Mouse (Mus musculus): ENCODE data around the gene Acss3. TPM values are rescaled to one million over a fixed set of nuclear protein-coding genes. Genes with fewer than 3 reads are reported as not detected.

Gene Acss3
- total and polyA plus RNA-seq, 2 experiments from 2014 or later, result 0.89 to 2.8 TPM

DNA sequence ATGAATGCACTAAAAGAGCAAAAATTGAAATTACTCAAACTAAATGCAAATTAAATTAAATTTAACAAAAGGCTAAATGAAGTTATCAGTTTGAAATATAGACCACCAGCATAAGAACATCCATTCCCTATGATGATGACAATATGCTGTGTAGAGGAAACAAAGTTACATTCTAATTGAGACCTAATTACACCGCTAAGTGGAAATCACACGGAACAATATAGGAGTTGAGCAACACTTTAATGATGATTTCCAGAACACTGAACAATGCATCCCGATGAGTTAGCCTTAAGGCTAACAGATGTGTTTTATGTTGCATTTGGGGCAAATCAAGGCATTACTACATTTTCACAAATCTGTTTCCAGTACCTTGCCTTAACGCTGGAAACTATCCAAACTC is 99.2 kb downstream of the Acss3 start:
- no peak for TF ChIP-seq CTCF (IDR thresholded peaks at IDR 0.05; ENCODE audit: low read depth)
- Histone ChIP-seq H3K27me3 (ENCODE audit: insufficient read depth, low read length) (no peaks in the 10 kb centered on the region), H3K9me3 (ENCODE audit: low read length) (no peaks in the 10 kb centered on the region), H3K36me3 (ENCODE audit: insufficient read depth, low read length) (no peaks in the 10 kb centered on the region), H3K9ac (replicated peaks; ENCODE audit: low read length) (no peak overlapping the region), H3K27ac (no peak overlapping the region), H3K4me1 (ENCODE audit: insufficient read depth, low read length) (no peaks in the 10 kb centered on the region), H3K4me2 (ENCODE audit: low read depth, low read length) (no peak overlapping the region), H3K4me3 (ENCODE audit: low read length) (no peak overlapping the region)
- WGBS, result 81% methylated on average over 4 of the region's 4 CpGs
- ATAC-seq (no peak), DNase-seq (ENCODE audit: low spot score) (no peak)

GRCm38 (mm10) chr10:107021118-107021517 is 102.3 kb downstream of the Acss3 start:
- Histone ChIP-seq H3K36me3 (ENCODE audit: insufficient read depth, low read length) (no peaks in the 10 kb centered on the region), H3K27me3 (ENCODE audit: insufficient read depth, low read length) (no peaks in the 10 kb centered on the region), H3K4me3 (ENCODE audit: low read length) (no peak overlapping the region), H3K9me3 (ENCODE audit: low read length) (no peaks in the 10 kb centered on the region), H3K4me2 (ENCODE audit: low read depth, low read length) (no peak overlapping the region), H3K4me1 (ENCODE audit: insufficient read depth, low read length) (no peaks in the 10 kb centered on the region), H3K9ac (replicated peaks; ENCODE audit: low read length) (no peak overlapping the region), H3K27ac (no peak overlapping the region)
- no peak for ATAC-seq
- TF ChIP-seq CTCF (IDR thresholded peaks at IDR 0.05; ENCODE audit: low read depth), result no peak
- 77% methylated on average over 5 of the region's 5 CpGs for WGBS
- DNase-seq (ENCODE audit: low spot score), result no peak

DNA sequence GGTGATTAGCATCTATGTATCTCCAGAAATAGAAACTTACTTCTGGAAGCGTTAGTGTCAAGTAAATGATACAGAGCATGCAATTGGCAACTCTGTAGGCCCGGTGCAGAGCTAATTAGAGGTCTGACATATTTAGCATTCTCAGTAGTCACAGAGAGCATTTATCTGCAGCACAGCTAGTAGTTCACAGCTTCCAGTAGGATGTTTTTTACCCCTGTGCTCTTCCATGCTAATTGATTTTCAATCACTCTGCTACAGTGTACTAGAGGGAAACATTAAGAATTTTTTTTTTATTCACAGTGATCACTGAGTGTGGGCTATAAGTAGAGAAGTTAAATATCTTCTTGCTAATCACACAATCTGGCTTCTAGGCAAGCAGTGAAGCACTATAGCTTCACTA is 112.3 kb downstream of the Acss3 start:
- H3K9me3 ChIP-seq (ENCODE audit: low read length), result no peaks in the 10 kb centered on the region
- TF ChIP-seq CTCF (IDR thresholded peaks at IDR 0.05; ENCODE audit: low read depth), result no peak
- H3K4me3 ChIP-seq (ENCODE audit: low read length), result no peak overlapping the region
- no peaks in the 10 kb centered on the region for H3K27me3 ChIP-seq (ENCODE audit: insufficient read depth, low read length)
- DNase-seq (ENCODE audit: low spot score) (peak; percentile 8), ATAC-seq (no peak)
- H3K27ac ChIP-seq, result no peak overlapping the region
- no peak overlapping the region for H3K4me2 ChIP-seq (ENCODE audit: low read depth, low read length)
- H3K36me3 ChIP-seq (ENCODE audit: insufficient read depth, low read length), result no peaks in the 10 kb centered on the region
- no peak overlapping the region for H3K9ac ChIP-seq (replicated peaks; ENCODE audit: low read length)
- no peaks in the 10 kb centered on the region for H3K4me1 ChIP-seq (ENCODE audit: insufficient read depth, low read length)
- WGBS, result 58% methylated on average over 2 of the region's 2 CpGs

DNA sequence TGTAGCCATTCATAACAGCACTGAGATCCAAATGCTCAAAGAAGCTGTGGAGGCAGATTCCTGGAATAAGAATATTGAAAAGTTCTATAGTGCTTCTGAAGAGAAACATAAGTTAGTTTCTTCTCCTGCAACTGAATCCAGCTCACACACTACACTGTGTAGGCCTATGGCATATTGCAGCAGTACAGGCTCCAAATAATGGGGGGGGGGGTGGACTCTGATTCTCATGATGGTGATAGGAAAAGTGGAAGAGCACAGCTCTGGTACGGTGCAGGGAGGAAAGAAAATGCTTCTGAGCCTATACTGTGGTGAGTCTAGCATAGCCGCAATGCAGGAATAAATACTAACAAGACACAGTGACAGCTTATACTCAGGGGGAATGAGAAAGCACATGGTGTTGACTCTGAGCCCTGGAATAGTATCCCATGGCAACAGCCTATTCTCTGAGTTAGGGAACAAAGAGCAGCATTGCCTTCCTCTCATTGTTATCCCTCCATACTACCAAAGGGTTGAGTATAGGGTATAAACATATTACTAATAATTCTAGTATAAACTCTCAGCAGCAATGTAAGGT is 125.3 kb downstream of the Acss3 start:
- Histone ChIP-seq H3K36me3 (ENCODE audit: insufficient read depth, low read length) (no peaks in the 10 kb centered on the region), H3K9me3 (ENCODE audit: low read length) (no peaks in the 10 kb centered on the region), H3K27me3 (ENCODE audit: insufficient read depth, low read length) (no peaks in the 10 kb centered on the region), H3K27ac (no peak overlapping the region), H3K4me3 (ENCODE audit: low read length) (no peak overlapping the region), H3K4me1 (ENCODE audit: insufficient read depth, low read length) (no peaks in the 10 kb centered on the region), H3K4me2 (ENCODE audit: low read depth, low read length) (no peak overlapping the region), H3K9ac (replicated peaks; ENCODE audit: low read length) (no peak overlapping the region)
- WGBS, result 51% methylated on average over 2 of the region's 2 CpGs
- TF ChIP-seq CTCF (IDR thresholded peaks at IDR 0.05; ENCODE audit: low read depth), result no peak
- ATAC-seq (peak; percentile 64), DNase-seq (ENCODE audit: low spot score) (no peak)

DNA sequence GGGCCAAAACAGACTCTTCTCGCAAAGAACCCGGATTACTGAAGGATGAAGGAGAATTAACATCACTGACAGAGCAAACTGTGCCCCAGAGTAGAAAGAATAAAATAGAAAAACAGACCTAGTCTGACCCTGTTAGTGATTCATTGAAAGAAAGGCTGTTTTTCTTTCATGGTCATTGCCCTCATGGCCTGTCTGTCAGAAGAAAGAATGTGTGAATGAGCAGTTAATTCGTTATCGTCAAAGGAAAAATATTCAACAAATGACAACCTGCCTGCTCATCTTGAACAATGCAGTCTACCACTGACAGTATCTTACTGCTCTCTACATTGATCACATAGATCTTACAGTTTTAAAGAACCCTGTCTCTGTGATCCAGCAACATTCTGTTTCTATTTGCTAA is 134.0 kb downstream of the Acss3 start:
- ATAC-seq (no peak), DNase-seq (ENCODE audit: low spot score) (no peak)
- Histone ChIP-seq H3K36me3 (ENCODE audit: insufficient read depth, low read length) (no peaks in the 10 kb centered on the region), H3K27me3 (ENCODE audit: insufficient read depth, low read length) (no peaks in the 10 kb centered on the region), H3K4me1 (ENCODE audit: insufficient read depth, low read length) (no peaks in the 10 kb centered on the region), H3K9ac (replicated peaks; ENCODE audit: low read length) (no peak overlapping the region), H3K4me3 (ENCODE audit: low read length) (no peak overlapping the region), H3K4me2 (ENCODE audit: low read depth, low read length) (no peak overlapping the region), H3K27ac (no peak overlapping the region), H3K9me3 (ENCODE audit: low read length) (no peaks in the 10 kb centered on the region)
- no peak for TF ChIP-seq CTCF (IDR thresholded peaks at IDR 0.05; ENCODE audit: low read depth)
- 21% methylated on average over 4 of the region's 4 CpGs for WGBS

GRCm38 (mm10) chr10:106975193-106976141 is 148.0 kb downstream of the Acss3 start:
- Histone ChIP-seq H3K36me3 (ENCODE audit: insufficient read depth, low read length) (no peaks in the 10 kb centered on the region), H3K9ac (replicated peaks; ENCODE audit: low read length) (no peak overlapping the region), H3K4me2 (ENCODE audit: low read depth, low read length) (0 out of 2 replicates have a peak overlapping the region, but pooled peaks have one; percentile 16), H3K27ac (no peak overlapping the region), H3K27me3 (ENCODE audit: insufficient read depth, low read length) (no peaks in the 10 kb centered on the region), H3K9me3 (ENCODE audit: low read length) (no peaks in the 10 kb centered on the region), H3K4me3 (ENCODE audit: low read length) (no peak overlapping the region), H3K4me1 (ENCODE audit: insufficient read depth, low read length) (0 out of 2 replicates have a peak, but pooled peaks cover 2% of the 10 kb centered on the region)
- ATAC-seq (peak; percentile 53; the same call in 1 of the 2 replicates), DNase-seq (ENCODE audit: low spot score) (peak; percentile 12)
- 34% methylated on average over 13 of the region's 13 CpGs for WGBS
- no peak for TF ChIP-seq CTCF (IDR thresholded peaks at IDR 0.05; ENCODE audit: low read depth)

GRCm38 (mm10) chr10:106959026-106959425 is 164.4 kb downstream of the Acss3 start:
- no peak overlapping the region for H3K9ac ChIP-seq (replicated peaks; ENCODE audit: low read length)
- TF ChIP-seq CTCF (IDR thresholded peaks at IDR 0.05; ENCODE audit: low read depth), result no peak
- ATAC-seq, result no peak

More at GRCm38 (mm10) chr10:106959026-106959425, 164.4 kb downstream of the Acss3 start:
- no peaks in the 10 kb centered on the region for H3K9me3 ChIP-seq (ENCODE audit: low read length)
- H3K4me3 ChIP-seq (ENCODE audit: low read length), result no peak overlapping the region
- no peaks in the 10 kb centered on the region for H3K36me3 ChIP-seq (ENCODE audit: insufficient read depth, low read length)
- H3K4me2 ChIP-seq (ENCODE audit: low read depth, low read length), result no peak overlapping the region
- 84% methylated on average over 3 of the region's 3 CpGs for WGBS
- DNase-seq (ENCODE audit: low spot score), result no peak
- H3K27ac ChIP-seq, result no peak overlapping the region
- no peaks in the 10 kb centered on the region for H3K4me1 ChIP-seq (ENCODE audit: insufficient read depth, low read length)
- H3K27me3 ChIP-seq (ENCODE audit: insufficient read depth, low read length), result no peaks in the 10 kb centered on the region
